Mouse (Mus musculus) cerebellum, adult 2 months (tissue): ENCODE results near the gene Creg1. TPM values are rescaled to one million over a fixed set of nuclear protein-coding genes. Genes with fewer than 3 reads are reported as not detected.

Experiments
- DNase-seq, 2 experiments: peaks; one replicate each; pipeline ENCODE4 v3.0.0; 2021
- H3K27ac ChIP-seq: fragments of 200-500 bp; 2 replicates; pipeline ENCODE4 v1.5.1; 2012; ENCODE audit warnings: low read length, control low read depth, inconsistent platforms; ENCODE audit not compliant: insufficient read depth
- H3K27me3 ChIP-seq: fragments of 200-500 bp; 2 replicates; pipeline ENCODE4 v1.6.1; 2012; ENCODE audit warnings: inconsistent platforms, mild to moderate bottlenecking, low read length, moderate library complexity; ENCODE audit not compliant: control insufficient read depth, insufficient read depth
- H3K4me1 ChIP-seq: fragments of 200-500 bp; 2 replicates; pipeline ENCODE4 v1.6.1; 2011; ENCODE audit warnings: low read length; ENCODE audit not compliant: control insufficient read depth, insufficient read depth
- H3K4me3 ChIP-seq: fragments of 200-500 bp; replicated peaks from 2 replicates; pipeline ENCODE3; 2011; ENCODE audit warnings: mild to moderate bottlenecking, low read depth, low read length, control low read depth; ENCODE audit not compliant: insufficient read depth
- CTCF ChIP-seq: fragments of 200-500 bp; IDR thresholded peaks from 2 replicates; pipeline ENCODE4 v1.5.1; 2011; ENCODE audit warnings: low read depth, mild to moderate bottlenecking, control low read depth, low read length, moderate library complexity, borderline replicate concordance; ENCODE audit not compliant: insufficient read depth
- POLR2A ChIP-seq: fragments of 200-500 bp; IDR thresholded peaks from 2 replicates; pipeline ENCODE4 v1.6.1; 2011; ENCODE audit warnings: low read length, control low read depth, borderline replicate concordance; ENCODE audit not compliant: insufficient read depth
- WGBS: fragments of 180-500 bp; shearing (Covaris S2); methylation state at CpG from one replicate; pipeline ENCODE4 v1.1.7; 2018; 5-methylcytosine and 5-hydroxymethylcytosine counted together
- polyA plus RNA-seq: library from polyadenylated mRNA; depleted of rRNA; stranded (reverse); fragments of >200 nt; gene quantifications from 2 replicates; pipeline ENCODE4 v1.2.3, GENCODE M21; 2012

Gene Creg1
- polyA plus RNA-seq, 1 experiment, result 51.0 TPM

DNA sequence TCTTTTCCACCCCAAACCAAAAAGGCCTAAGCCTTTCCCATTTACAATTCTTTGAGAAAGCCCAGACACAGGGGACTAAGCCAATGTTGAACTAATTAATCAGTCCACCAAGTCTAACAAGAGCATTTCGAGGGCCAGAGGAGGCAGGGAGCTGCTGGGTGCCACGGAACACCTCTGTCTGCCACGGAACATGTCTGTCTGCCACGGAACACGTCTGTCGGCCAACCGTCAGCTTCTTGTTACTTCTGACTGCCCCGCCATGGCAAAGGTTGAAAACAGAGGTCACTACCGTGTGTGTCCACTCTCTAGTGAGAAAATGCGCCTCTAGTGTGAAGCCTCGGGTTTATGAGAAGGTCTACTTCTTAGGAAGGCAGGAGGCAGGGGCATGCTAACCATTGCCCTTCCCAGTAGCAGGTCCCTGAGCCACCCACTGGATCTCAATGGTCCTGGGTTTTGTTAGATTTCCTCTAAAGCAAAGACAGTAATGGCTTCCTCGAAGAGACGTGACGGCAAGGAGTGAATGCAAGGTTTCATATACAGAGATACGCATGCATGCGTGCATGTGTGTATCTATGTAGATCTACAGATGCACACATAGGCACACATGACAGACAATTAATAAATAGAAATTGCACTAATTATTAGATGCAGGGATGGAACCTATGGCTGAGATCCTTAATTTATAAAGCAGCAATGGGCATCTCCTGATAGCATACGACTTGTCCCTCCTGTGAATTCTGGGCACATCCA lies 27.1 kb downstream of the Creg1 start:
- no peak for DNase-seq
- no peaks in the 10 kb centered on the region for H3K27me3 ChIP-seq
- H3K4me1 ChIP-seq, result no peaks in the 10 kb centered on the region
- no peak for TF ChIP-seq POLR2A
- TF ChIP-seq CTCF, result no peak
- no peak overlapping the region for H3K4me3 ChIP-seq
- no peak overlapping the region for H3K27ac ChIP-seq
- 94% methylated on average over 17 of the region's 17 CpGs for WGBS

DNA sequence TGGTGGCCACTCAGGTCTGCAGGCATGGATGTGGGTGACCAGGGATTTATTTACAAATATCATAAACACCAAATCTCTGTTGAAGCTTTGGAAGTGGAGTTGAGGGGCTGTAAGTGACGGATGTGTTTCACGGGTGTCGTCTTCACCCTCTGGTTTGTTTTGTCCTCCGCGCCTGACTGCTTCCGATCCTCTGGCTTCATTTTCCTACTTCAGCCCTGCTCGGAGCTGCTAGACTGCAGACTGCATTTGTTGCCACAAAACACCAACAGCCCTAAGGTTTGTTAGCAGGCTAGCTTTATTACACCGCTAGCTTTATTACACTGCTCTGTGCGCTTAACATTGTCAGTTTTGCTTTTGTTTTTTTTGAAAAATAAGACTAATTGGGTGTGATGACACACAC lies 27.9 kb downstream of the Creg1 start:
- no peak for DNase-seq
- no peak overlapping the region for H3K4me3 ChIP-seq
- H3K4me1 ChIP-seq, result no peaks in the 10 kb centered on the region
- no peak overlapping the region for H3K27ac ChIP-seq
- WGBS, result 80% methylated on average over 9 of the region's 9 CpGs
- TF ChIP-seq POLR2A (no peak), CTCF (no peak)
- no peaks in the 10 kb centered on the region for H3K27me3 ChIP-seq

DNA sequence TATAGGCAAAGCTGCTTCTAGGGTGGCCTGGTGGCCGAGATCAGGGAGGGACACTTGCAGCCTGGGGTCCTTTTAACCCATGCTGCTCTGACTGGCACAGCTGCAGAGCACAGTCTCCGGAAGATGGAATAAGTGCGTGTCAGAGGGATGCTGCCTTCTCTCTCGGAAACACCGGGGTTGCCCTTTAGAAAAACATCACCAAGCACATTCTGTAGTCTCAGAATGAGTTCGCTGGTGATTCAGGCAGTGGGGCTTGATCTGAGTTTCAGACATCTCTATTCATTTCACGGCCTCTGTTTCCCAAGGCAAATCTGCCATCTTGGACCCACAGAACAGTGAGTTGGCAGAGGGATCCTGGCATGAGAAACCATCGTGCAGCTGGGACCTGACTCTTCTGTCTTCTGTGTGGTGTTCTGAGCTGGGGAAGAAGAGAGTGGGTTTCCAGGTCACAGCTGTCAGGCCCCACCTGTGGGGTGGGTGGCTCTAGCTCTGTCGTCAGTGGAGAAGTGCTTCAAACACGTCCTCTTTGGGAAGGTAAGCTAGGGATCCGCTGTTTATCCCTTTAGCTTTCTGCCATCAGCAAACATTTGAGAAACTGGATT lies 38.3 kb downstream of the Creg1 start:
- Histone ChIP-seq H3K4me3 (no peak overlapping the region), H3K4me1 (no peaks in the 10 kb centered on the region), H3K27me3 (no peaks in the 10 kb centered on the region), H3K27ac (no peak overlapping the region)
- 33% methylated on average over 11 of the region's 11 CpGs for WGBS
- TF ChIP-seq POLR2A (no peak), CTCF (no peak)
- DNase-seq, result no peak

DNA sequence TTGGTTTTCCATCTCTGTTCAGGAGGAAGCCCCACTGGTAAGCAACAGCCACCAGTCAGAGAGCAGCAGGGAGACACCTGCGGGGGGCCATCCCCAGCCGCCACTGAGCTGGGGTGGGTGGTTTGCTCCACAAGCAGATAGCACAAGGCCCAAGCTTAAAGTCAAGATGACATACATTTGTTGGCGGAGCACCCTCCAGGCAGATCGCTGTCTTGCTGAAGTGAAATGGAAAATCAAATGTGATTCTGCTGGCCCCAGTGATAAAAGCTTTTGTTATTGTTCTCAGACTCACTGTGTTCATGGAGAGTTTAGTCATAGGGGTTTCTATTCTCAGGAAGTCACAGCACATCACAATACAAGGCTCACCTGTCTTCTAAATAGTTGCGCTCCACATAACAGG lies 39.6 kb downstream of the Creg1 start:
- DNase-seq, result no peak
- H3K4me1 ChIP-seq, result no peaks in the 10 kb centered on the region
- no peak overlapping the region for H3K4me3 ChIP-seq
- H3K27ac ChIP-seq, result no peak overlapping the region
- 91% methylated on average over 5 of the region's 5 CpGs for whole genome bisulfite sequencing
- no peak for TF ChIP-seq POLR2A
- no peak for TF ChIP-seq CTCF
- no peaks in the 10 kb centered on the region for H3K27me3 ChIP-seq

DNA sequence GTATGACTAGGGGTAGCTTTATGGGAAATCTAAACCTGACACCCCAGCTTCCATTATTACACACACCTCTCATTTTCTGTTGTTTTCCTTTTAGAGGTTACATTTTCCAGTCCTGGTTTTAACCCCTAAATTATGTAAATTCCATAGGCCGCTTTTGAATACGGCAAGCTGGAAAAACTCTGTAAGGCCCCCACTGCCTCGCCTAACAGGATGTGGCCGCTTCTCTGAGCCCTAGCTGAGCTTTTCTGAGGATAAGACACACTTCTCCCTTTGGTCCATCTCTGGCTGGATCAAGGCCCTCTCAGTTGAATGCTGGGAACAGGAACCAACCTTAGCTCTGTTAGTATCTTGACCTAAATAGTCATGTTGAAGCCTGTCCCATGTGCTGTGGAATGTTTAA lies 40.6 kb downstream of the Creg1 start:
- no peak overlapping the region for H3K4me3 ChIP-seq
- WGBS, result 96% methylated on average over 4 of the region's 4 CpGs
- TF ChIP-seq CTCF, result no peak
- TF ChIP-seq POLR2A, result no peak
- DNase-seq, result no peak
- no peak overlapping the region for H3K27ac ChIP-seq
- no peaks in the 10 kb centered on the region for H3K27me3 ChIP-seq
- no peaks in the 10 kb centered on the region for H3K4me1 ChIP-seq

- Histone ChIP-seq H3K4me3 (no peak overlapping the region), H3K27ac (no peak overlapping the region), H3K4me1 (no peaks in the 10 kb centered on the region), H3K27me3 (no peaks in the 10 kb centered on the region; the same call in 1 of the 2 replicates)
- no peak for DNase-seq
- 80% methylated on average over 2 of the region's 2 CpGs for WGBS
- TF ChIP-seq CTCF (no peak), POLR2A (no peak)
These were observed 47.1 kb downstream of the Creg1 start for GRCm38 (mm10) chr1:165810633-165811032.

- no peaks in the 10 kb centered on the region; the same call in 1 of the 2 replicates for H3K27me3 ChIP-seq
- H3K4me3 ChIP-seq, result no peak overlapping the region
- DNase-seq, result no peak
- TF ChIP-seq CTCF (no peak), POLR2A (no peak)
- H3K4me1 ChIP-seq, result no peaks in the 10 kb centered on the region
- 94% methylated on average over 5 of the region's 5 CpGs for WGBS
- no peak overlapping the region for H3K27ac ChIP-seq
These were observed 47.6 kb downstream of the Creg1 start for GRCm38 (mm10) chr1:165811170-165811569.

DNA sequence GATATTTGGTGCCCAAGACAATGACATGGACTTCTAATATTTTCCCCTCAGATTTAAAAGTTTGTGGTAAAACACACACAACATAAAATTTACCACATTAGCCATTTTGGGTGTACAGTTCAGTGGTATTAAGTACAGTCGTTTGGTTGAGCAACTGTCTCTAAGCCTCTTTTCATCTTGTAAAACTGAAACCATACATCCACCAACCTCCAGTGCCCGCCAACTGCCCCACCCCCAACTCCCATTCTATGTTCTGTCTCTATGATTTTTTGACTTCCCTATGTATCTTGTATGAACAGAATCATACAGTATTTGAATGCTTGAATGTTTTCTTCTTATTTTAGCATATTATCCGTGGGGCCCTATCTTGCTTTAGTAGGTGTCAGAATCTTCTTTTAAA lies 49.2 kb downstream of the Creg1 start:
- no peak for TF ChIP-seq POLR2A
- TF ChIP-seq CTCF, result no peak
- DNase-seq, result no peak
- Histone ChIP-seq H3K4me3 (no peak overlapping the region), H3K27ac (no peak overlapping the region), H3K27me3 (no peaks in the 10 kb centered on the region; the same call in 1 of the 2 replicates), H3K4me1 (no peaks in the 10 kb centered on the region)
- WGBS, result 89% methylated on average over 3 of the region's 3 CpGs
